Mouse (Mus musculus): ENCODE results near the gene Disp2. TPM values are rescaled to one million over a fixed set of nuclear protein-coding genes. Genes with fewer than 3 reads are reported as not detected.

The Disp2 gene
- polyA plus RNA-seq (2015; fragmentation: Nextera tagmentation; extraction: Ambion mirVana): 0.13 and 0.22 TPM in 2 replicates

- 12% methylated on average over 39 of the region's 39 CpGs for WGBS
- peak within 1 kb of the TSS; percentile 43 for H3K4me3 ChIP-seq
- H3K9ac ChIP-seq: no peak within 1 kb of the TSS; the same call in 1 of the 2 replicates
- peak; percentile 90 for ATAC-seq (ENCODE audit: low FRiP score, low read depth)
- H3K36me3 ChIP-seq: no peaks in the 10 kb centered on the region
- peaks cover 10% of the 10 kb centered on the region for H3K4me1 ChIP-seq
- peak within 1 kb of the TSS; percentile 73 for H3K4me2 ChIP-seq (replicated peaks)
- H3K27me3 ChIP-seq: peaks cover 17% of the 10 kb centered on the region
- no peaks in the 10 kb centered on the region for H3K9me3 ChIP-seq
- H3K27ac ChIP-seq: no peak within 1 kb of the TSS
These were observed at the start of gene Disp2 for GRCm38 (mm10) chr2:118779504-118780480. Gene Disp2 (plus strand): TSS chr2:118779719.

- no peak overlapping the region for H3K4me3 ChIP-seq
- 26% methylated on average over 8 of the region's 8 CpGs for WGBS
- H3K27me3 ChIP-seq: peaks cover 66% of the 10 kb centered on the region
- H3K4me1 ChIP-seq: peaks cover 33% of the 10 kb centered on the region
- ATAC-seq (ENCODE audit: low FRiP score, low read depth): no peak
- no peaks in the 10 kb centered on the region for H3K36me3 ChIP-seq
- H3K9me3 ChIP-seq: no peaks in the 10 kb centered on the region
- no peak overlapping the region for H3K27ac ChIP-seq
- H3K9ac ChIP-seq: no peak overlapping the region
- no peak overlapping the region for H3K4me2 ChIP-seq (replicated peaks)
These were observed 49.5 kb upstream of the Disp2 start for GRCm38 (mm10) chr2:118729816-118730621.

GRCm38 (mm10) chr2:118730622-118730915, 49.0 kb upstream of the Disp2 start:
- peaks cover 68% of the 10 kb centered on the region for H3K27me3 ChIP-seq
- ATAC-seq (ENCODE audit: low FRiP score, low read depth): no peak

GRCm38 (mm10) chr2:118731981-118732380, 47.5 kb upstream of the Disp2 start:
- no peaks in the 10 kb centered on the region for H3K9me3 ChIP-seq
- H3K4me2 ChIP-seq (replicated peaks): no peak overlapping the region
- H3K36me3 ChIP-seq: no peaks in the 10 kb centered on the region
- peaks cover 68% of the 10 kb centered on the region for H3K27me3 ChIP-seq
- no peak overlapping the region for H3K9ac ChIP-seq
- WGBS: 83% methylated on average over 5 of the region's 5 CpGs
- no peak overlapping the region for H3K4me3 ChIP-seq
- ATAC-seq (ENCODE audit: low FRiP score, low read depth): no peak
- peaks cover 33% of the 10 kb centered on the region for H3K4me1 ChIP-seq
- no peak overlapping the region for H3K27ac ChIP-seq

More at GRCm38 (mm10) chr2:118730622-118730915, 49.0 kb upstream of the Disp2 start:
- H3K9ac ChIP-seq: no peak overlapping the region
- H3K27ac ChIP-seq: no peak overlapping the region
- H3K4me3 ChIP-seq: no peak overlapping the region
- H3K4me1 ChIP-seq: peaks cover 33% of the 10 kb centered on the region
- H3K4me2 ChIP-seq (replicated peaks): no peak overlapping the region
- no peaks in the 10 kb centered on the region for H3K36me3 ChIP-seq
- H3K9me3 ChIP-seq: no peaks in the 10 kb centered on the region
- 8% methylated on average over 3 of the region's 3 CpGs for WGBS

GRCm38 (mm10) chr2:118733341-118733740, 46.2 kb upstream of the Disp2 start:
- no peak for ATAC-seq (ENCODE audit: low FRiP score, low read depth)
- H3K9ac ChIP-seq: no peak overlapping the region
- peaks cover 56% of the 10 kb centered on the region for H3K27me3 ChIP-seq
- H3K4me3 ChIP-seq: no peak overlapping the region
- H3K4me1 ChIP-seq: peaks cover 27% of the 10 kb centered on the region
- H3K4me2 ChIP-seq (replicated peaks): no peak overlapping the region
- no peaks in the 10 kb centered on the region for H3K9me3 ChIP-seq
- WGBS: 31% methylated on average over 5 of the region's 5 CpGs
- no peaks in the 10 kb centered on the region for H3K36me3 ChIP-seq
- no peak overlapping the region for H3K27ac ChIP-seq

GRCm38 (mm10) chr2:118740341-118740740, 39.2 kb upstream of the Disp2 start:
- peaks cover 11% of the 10 kb centered on the region for H3K4me1 ChIP-seq
- no peak for ATAC-seq (ENCODE audit: low FRiP score, low read depth)
- H3K4me3 ChIP-seq: no peak overlapping the region
- no peak overlapping the region for H3K4me2 ChIP-seq (replicated peaks)
- H3K36me3 ChIP-seq: no peaks in the 10 kb centered on the region
- H3K27ac ChIP-seq: no peak overlapping the region
- no peak overlapping the region for H3K9ac ChIP-seq
- H3K27me3 ChIP-seq: peaks cover 26% of the 10 kb centered on the region
- WGBS: 63% methylated on average over 3 of the region's 3 CpGs
- H3K9me3 ChIP-seq: no peaks in the 10 kb centered on the region

GRCm38 (mm10) chr2:118741183-118741582, 38.3 kb upstream of the Disp2 start:
- no peak overlapping the region for H3K27ac ChIP-seq
- H3K9ac ChIP-seq: no peak overlapping the region
- ATAC-seq (ENCODE audit: low FRiP score, low read depth): no peak
- no peak overlapping the region for H3K4me3 ChIP-seq
- WGBS: 54% methylated on average over 9 of the region's 9 CpGs
- peaks cover 11% of the 10 kb centered on the region for H3K4me1 ChIP-seq
- no peaks in the 10 kb centered on the region for H3K9me3 ChIP-seq
- no peak overlapping the region for H3K4me2 ChIP-seq (replicated peaks)
- H3K36me3 ChIP-seq: no peaks in the 10 kb centered on the region
- peaks cover 26% of the 10 kb centered on the region for H3K27me3 ChIP-seq

GRCm38 (mm10) chr2:118743261-118743943, 36.1 kb upstream of the Disp2 start:
- no peak overlapping the region for H3K9ac ChIP-seq
- no peak overlapping the region for H3K27ac ChIP-seq
- H3K9me3 ChIP-seq: no peaks in the 10 kb centered on the region
- peaks cover 30% of the 10 kb centered on the region for H3K4me1 ChIP-seq
- no peaks in the 10 kb centered on the region for H3K36me3 ChIP-seq
- H3K27me3 ChIP-seq: peaks cover 26% of the 10 kb centered on the region
- H3K4me3 ChIP-seq: no peak overlapping the region
- H3K4me2 ChIP-seq (replicated peaks): no peak overlapping the region
- 23% methylated on average over 8 of the region's 8 CpGs for WGBS
- no peak for ATAC-seq (ENCODE audit: low FRiP score, low read depth)

GRCm38 (mm10) chr2:118744621-118745020, 34.9 kb upstream of the Disp2 start:
- peaks cover 26% of the 10 kb centered on the region for H3K27me3 ChIP-seq
- peak overlapping the region; percentile 85 for H3K4me3 ChIP-seq
- no peak overlapping the region for H3K27ac ChIP-seq
- H3K36me3 ChIP-seq: no peaks in the 10 kb centered on the region
- no peaks in the 10 kb centered on the region for H3K9me3 ChIP-seq
- peak overlapping the region; percentile 97 for H3K4me2 ChIP-seq (replicated peaks)
- no peak for ATAC-seq (ENCODE audit: low FRiP score, low read depth)
- WGBS: 7% methylated on average over 7 of the region's 7 CpGs
- peaks cover 42% of the 10 kb centered on the region for H3K4me1 ChIP-seq
- peak overlapping the region; percentile 90; the same call in 1 of the 2 replicates for H3K9ac ChIP-seq

GRCm38 (mm10) chr2:118745232-118745884, 34.2 kb upstream of the Disp2 start, which contains the start of gene Inafm2:
Gene Inafm2 (plus strand): TSS chr2:118745758.
- Histone ChIP-seq H3K27me3 (peaks cover 26% of the 10 kb centered on the region), H3K27ac (no peak within 1 kb of the TSS; the same call in 1 of the 2 replicates), H3K4me3 (peak within 1 kb of the TSS; percentile 85), H3K9me3 (no peaks in the 10 kb centered on the region), H3K9ac (peak within 1 kb of the TSS; percentile 90), H3K36me3 (no peaks in the 10 kb centered on the region), H3K4me2 (replicated peaks) (peak within 1 kb of the TSS; percentile 97), H3K4me1 (peaks cover 49% of the 10 kb centered on the region)
- WGBS: under 1% methylated on average over 54 of the region's 57 CpGs
- ATAC-seq (ENCODE audit: low FRiP score, low read depth): peak; percentile 90
